In the genomic region with DNA sequence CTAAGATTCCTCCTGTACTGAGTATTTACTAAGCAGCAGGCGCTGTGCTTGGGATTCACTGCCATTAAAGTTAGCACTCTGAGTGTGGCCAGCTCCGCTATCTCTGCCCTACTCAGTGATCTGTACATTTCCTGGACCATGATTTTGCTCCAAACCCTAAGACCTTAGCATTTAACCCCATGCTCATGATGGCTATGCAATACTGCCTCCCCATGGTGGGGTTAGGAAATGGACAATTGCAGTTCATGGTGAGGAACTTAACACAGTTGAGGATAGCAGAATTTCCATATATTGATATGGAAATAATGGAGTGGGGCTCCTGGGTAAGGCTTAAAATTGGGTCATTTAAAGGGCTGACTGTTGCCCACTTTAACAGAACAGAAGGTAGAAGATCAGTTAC, we compare ENCODE assay signal across 10 mouse cellular contexts. TPM values are rescaled to one million over a fixed set of nuclear protein-coding genes. Genes with fewer than 3 reads are reported as not detected.
DNase-seq lines count a peak whose midpoint lies in the region; ATAC-seq and TF ChIP-seq lines count a peak whose summit lies in the region.
"Had no signal": no experiment of that assay in that cellular context is flagged by ENCODE, and none has a peak within 500 bp of the region (broad histone marks: within the 10 kb centered on the region; RNA-seq: fewer than 3 reads in every experiment).

No protein-coding gene starts in this region.

- 0 out of 2 replicates have a peak, but pooled peaks have one; percentile 26 for ATAC-seq in megakaryocyte-erythroid progenitor cell, adult 5-6 weeks (replicated peaks; ENCODE audit: low FRiP score, low TSS enrichment, poor library complexity, severe bottlenecking)
- no peak for ATAC-seq in heart, embryonic 11.5 days (replicated peaks; ENCODE audit: insufficient number of reproducible peaks, low FRiP score, low TSS enrichment)

- H3K4me3 ChIP-seq in spleen, adult 2 months (ENCODE audit: extremely low read depth, insufficient read depth, insufficient read length): no peak overlapping the region
- no peak overlapping the region for H3K4me3 ChIP-seq in heart, embryonic 11.5 days (ENCODE audit: low read depth, low read length)
- H3K4me3 ChIP-seq: heart, embryonic 13.5 days had no signal

- 70% methylated on average over 2 of the region's 2 CpGs for WGBS in spleen, adult 2 months
- WGBS in heart, embryonic 11.5 days (ENCODE audit: insufficient replicate concordance): 81% methylated on average over 2 of the region's 2 CpGs

- no peaks in the 10 kb centered on the region for H3K4me1 ChIP-seq in spleen, adult 2 months (ENCODE audit: control insufficient read depth, insufficient read depth, insufficient read length)
- peaks cover 4% of the 10 kb centered on the region for H3K4me1 ChIP-seq in heart, embryonic 11.5 days (ENCODE audit: control insufficient read depth, insufficient read depth, low read length)

- H3K27ac ChIP-seq in spleen, adult 2 months (ENCODE audit: insufficient read depth, low read length): no peak overlapping the region
- no peak overlapping the region for H3K27ac ChIP-seq in heart, embryonic 11.5 days (ENCODE audit: low read depth, low read length)
- H3K27ac ChIP-seq: heart, embryonic 13.5 days had no signal

- no peaks in the 10 kb centered on the region for H3K27me3 ChIP-seq in spleen, adult 2 months (ENCODE audit: control insufficient read depth, insufficient read depth, low read length)
- no peaks in the 10 kb centered on the region for H3K27me3 ChIP-seq in heart, embryonic 11.5 days (ENCODE audit: control insufficient read depth, insufficient read depth, low read length)
- H3K27me3 ChIP-seq: heart, embryonic 13.5 days had no signal

- TF ChIP-seq CTCF in spleen, adult 2 months (IDR thresholded peaks at IDR 0.05; ENCODE audit: extremely low read depth, insufficient read depth, insufficient read length, insufficient replicate concordance): peak; percentile 29; the same call in 1 of the 2 replicates

- H3K9me3 ChIP-seq in heart, embryonic 11.5 days (replicated peaks; ENCODE audit: control insufficient read depth, low read length): no peaks in the 10 kb centered on the region
- H3K9me3 ChIP-seq: heart, embryonic 13.5 days had no signal

- no peak overlapping the region for H3K4me2 ChIP-seq in heart, embryonic 11.5 days
- H3K4me2 ChIP-seq: heart, embryonic 13.5 days had no signal

- H3K9ac ChIP-seq in heart, embryonic 11.5 days (ENCODE audit: low read depth, low read length): no peak overlapping the region
- H3K9ac ChIP-seq: heart, embryonic 13.5 days had no signal

- DNase-seq in gastrocnemius, adult 18-20 months (ENCODE audit: low spot score): peak; percentile 30
- no peak for DNase-seq in gastrocnemius, adult 8-10 months (ENCODE audit: low spot score in 2 of 2)
- peak; percentile 26 to 43 for DNase-seq in spleen, adult 2 months (ENCODE audit: low read depth in 1 of 2, low spot score in 2 of 2)
- no peak for DNase-seq in spleen, adult 12 weeks (ENCODE audit: low spot score)
- peak; percentile 35 for DNase-seq in embryo, embryonic 9.5 days (ENCODE audit: extremely low spot score)
- DNase-seq in ovary, postnatal 14 days (ENCODE audit: low spot score): no peak

- no peaks in the 10 kb centered on the region for H3K36me3 ChIP-seq in spleen, adult 2 months (ENCODE audit: control insufficient read depth, insufficient read depth, low read length)
- no peaks in the 10 kb centered on the region for H3K36me3 ChIP-seq in heart, embryonic 11.5 days (ENCODE audit: control insufficient read depth, insufficient read depth, low read length)
- H3K36me3 ChIP-seq: heart, embryonic 13.5 days had no signal

- TF ChIP-seq POLR2A in spleen, adult 2 months (IDR thresholded peaks at IDR 0.05; ENCODE audit: low read depth, low read length): no peak

RNA-seq across cellular contexts. Expression of a gene that starts 12.2 kb away (rescaled TPM):
- total RNA-seq in gastrocnemius, adult 18-20 months (2021): 1 to 10 TPM; 5.7 to 7.3 TPM
- total RNA-seq in gastrocnemius, adult 8-10 months (2022): 1 to 10 TPM; 3.6 to 7.0 (median 5.2) TPM
- polyA plus RNA-seq in spleen, adult 2 months (2012; rRNA removed): 4.0 and 4.2 TPM in 2 replicates
- total RNA-seq in megakaryocyte-erythroid progenitor cell, adult 5-6 weeks (2014; fragmentation: Nextera tagmentation): not detected in 2 replicates
- total RNA-seq in megakaryocyte-erythroid progenitor cell, adult 5-6 weeks (2017): not detected in 2 replicates
- polyA plus RNA-seq in heart, embryonic 11.5 days (2014; fragmentation: Nextera tagmentation; extraction: Ambion mirVana): 3.9 and 4.5 TPM in 2 replicates

RNA-seq across cellular contexts. Expression of a gene that starts 27.4 kb away (rescaled TPM):
- total RNA-seq in gastrocnemius, adult 18-20 months (2021): not detected
- total RNA-seq in gastrocnemius, adult 8-10 months (2022): not detected
- 0.13 TPM in 1 of 2 replicates, not detected in the other for polyA plus RNA-seq in spleen, adult 2 months (2012; rRNA removed)
- not detected in 2 replicates for total RNA-seq in megakaryocyte-erythroid progenitor cell, adult 5-6 weeks (2014; fragmentation: Nextera tagmentation)
- total RNA-seq in megakaryocyte-erythroid progenitor cell, adult 5-6 weeks (2017): not detected in 2 replicates
- not detected in 2 replicates for polyA plus RNA-seq in heart, embryonic 11.5 days (2014; fragmentation: Nextera tagmentation; extraction: Ambion mirVana)
- polyA plus RNA-seq: heart, embryonic 13.5 days; liver, embryonic 16.5 days had no signal

RNA-seq across cellular contexts. Expression of a gene that starts 49.8 kb away (rescaled TPM):
- total RNA-seq in gastrocnemius, adult 18-20 months (2021): not detected
- not detected for total RNA-seq in gastrocnemius, adult 8-10 months (2022)
- not detected in 2 replicates for polyA plus RNA-seq in spleen, adult 2 months (2012; rRNA removed)
- total RNA-seq in megakaryocyte-erythroid progenitor cell, adult 5-6 weeks (2014; fragmentation: Nextera tagmentation): not detected in 2 replicates
- total RNA-seq in megakaryocyte-erythroid progenitor cell, adult 5-6 weeks (2017): not detected in 2 replicates
- not detected in 2 replicates for polyA plus RNA-seq in heart, embryonic 11.5 days (2014; fragmentation: Nextera tagmentation; extraction: Ambion mirVana)
- polyA plus RNA-seq: heart, embryonic 13.5 days; liver, embryonic 16.5 days had no signal

Comparison
In these comparisons a context has a peak if more than half of its experiments do, and no peak if none do; other contexts are left out.
1. DNase-seq: peak in gastrocnemius, adult 18-20 months (single experiment), spleen, adult 2 months (2 of 2) and embryo, embryonic 9.5 days (single experiment); none in gastrocnemius, adult 8-10 months (0 of 2), spleen, adult 12 weeks (single experiment) and ovary, postnatal 14 days (single experiment).
2. RNA of a gene that starts 12.2 kb away (total RNA-seq): 5.7 to 7.3 TPM in gastrocnemius, adult 18-20 months and 3.6 to 7.0 TPM in gastrocnemius, adult 8-10 months; not detected in megakaryocyte-erythroid progenitor cell, adult 5-6 weeks; every median in the first group is over 4 times any median in the second.